Mouse (Mus musculus) neural tube, embryonic 12.5 days (tissue): Measurements from ENCODE around the gene Ppp2r2d. TPM values are rescaled to one million over a fixed set of nuclear protein-coding genes. Genes with fewer than 3 reads are reported as not detected.

Experiments used
- ATAC-seq: fragments of 200-750 bp; cut with Nextera tagmentation; 2 replicates; pipeline ENCODE4 v1.8.0; 2017; ENCODE audit warnings: low read depth, mild to moderate bottlenecking, moderate TSS enrichment, moderate library complexity; ENCODE audit not compliant: low FRiP score
- H3K27ac ChIP-seq: fragments of 300-500 bp; sonication (generic); 2 replicates; pipeline ENCODE4 v1.5.1; 2016
- H3K27me3 ChIP-seq: fragments of 300-500 bp; sonication (generic); replicated peaks from 2 replicates; pipeline ENCODE4 v1.6.1; 2016; ENCODE audit warnings: mild to moderate bottlenecking
- H3K36me3 ChIP-seq: fragments of 300-500 bp; sonication (generic); 2 replicates; pipeline ENCODE4 v1.6.1; 2016; ENCODE audit warnings: mild to moderate bottlenecking
- H3K4me1 ChIP-seq: fragments of 300-500 bp; sonication (generic); 2 replicates; pipeline ENCODE4 v1.6.1; 2016
- H3K4me2 ChIP-seq: fragments of 300-500 bp; sonication (generic); replicated peaks from 2 replicates; pipeline ENCODE4 v1.6.1; 2016; ENCODE audit warnings: mild to moderate bottlenecking
- H3K4me3 ChIP-seq: fragments of 300-500 bp; sonication (generic); 2 replicates; pipeline ENCODE4 v1.5.1; 2016
- H3K9ac ChIP-seq: fragments of 300-500 bp; sonication (generic); 2 replicates; pipeline ENCODE4 v1.6.1; 2016; ENCODE audit warnings: mild to moderate bottlenecking
- H3K9me3 ChIP-seq: fragments of 300-500 bp; sonication (generic); 2 replicates; pipeline ENCODE4 v1.6.1; 2016; ENCODE audit warnings: mild to moderate bottlenecking
- WGBS: fragments of 180-500 bp; shearing (Covaris S2); methylation state at CpG from one replicate; pipeline ENCODE4 v1.1.7; 2016; 5-methylcytosine and 5-hydroxymethylcytosine counted together
- polyA plus RNA-seq: library from polyadenylated mRNA; unstranded; fragments of >200 nt; fragmentation: Nextera tagmentation; extraction: Ambion mirVana; gene quantifications from 2 replicates; pipeline ENCODE4 v1.2.1, GENCODE M21; 2016

Gene Ppp2r2d
- polyA plus RNA-seq, 1 experiment from 2014 or later: 81.4 TPM

DNA sequence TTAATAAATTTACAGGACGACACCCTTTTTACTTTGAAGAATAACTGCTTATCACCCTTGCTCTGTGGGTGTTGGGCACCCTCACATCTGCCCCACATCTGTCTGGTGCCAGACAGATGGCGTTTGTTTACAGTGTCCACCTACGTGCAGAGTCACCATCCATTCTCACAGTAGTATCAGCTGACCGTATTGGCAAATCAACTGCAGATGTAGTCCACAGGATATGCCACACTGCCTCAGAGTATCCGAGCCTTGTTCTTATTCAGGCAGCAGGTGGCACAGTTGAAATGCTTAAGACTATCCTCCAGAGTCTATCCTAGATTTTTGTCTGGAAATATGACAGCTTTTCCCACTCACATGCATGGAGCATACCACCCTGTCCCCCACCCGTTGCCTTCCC, 21.4 kb downstream of the Ppp2r2d start:
- Histone ChIP-seq H3K9ac (no peak overlapping the region), H3K4me3 (no peak overlapping the region), H3K27me3 (no peaks in the 10 kb centered on the region), H3K9me3 (no peaks in the 10 kb centered on the region), H3K36me3 (peaks cover 27% of the 10 kb centered on the region), H3K4me2 (no peak overlapping the region), H3K4me1 (no peaks in the 10 kb centered on the region), H3K27ac (no peak overlapping the region)
- 73% methylated on average over 6 of the region's 6 CpGs for WGBS
- ATAC-seq: no peak

- WGBS: 92% methylated on average over 4 of the region's 4 CpGs
- H3K36me3 ChIP-seq: peaks cover 36% of the 10 kb centered on the region
- no peak for ATAC-seq
These were observed 22.4 kb downstream of the Ppp2r2d start for GRCm38 (mm10) chr7:138868316-138868715.

GRCm38 (mm10) chr7:138872956-138873355, 27.1 kb downstream of the Ppp2r2d start:
- H3K36me3 ChIP-seq: peaks cover 79% of the 10 kb centered on the region
- ATAC-seq: no peak

More at GRCm38 (mm10) chr7:138868316-138868715, 22.4 kb downstream of the Ppp2r2d start:
- H3K27ac ChIP-seq: no peak overlapping the region
- no peak overlapping the region for H3K9ac ChIP-seq
- H3K4me2 ChIP-seq: no peak overlapping the region
- H3K4me1 ChIP-seq: no peaks in the 10 kb centered on the region
- no peak overlapping the region for H3K4me3 ChIP-seq
- H3K27me3 ChIP-seq: no peaks in the 10 kb centered on the region
- H3K9me3 ChIP-seq: no peaks in the 10 kb centered on the region

GRCm38 (mm10) chr7:138875031-138875430, 29.2 kb downstream of the Ppp2r2d start:
- Histone ChIP-seq H3K4me3 (no peak overlapping the region), H3K9ac (no peak overlapping the region), H3K27me3 (no peaks in the 10 kb centered on the region), H3K27ac (no peak overlapping the region), H3K4me2 (no peak overlapping the region), H3K4me1 (no peaks in the 10 kb centered on the region), H3K36me3 (peaks cover 89% of the 10 kb centered on the region), H3K9me3 (no peaks in the 10 kb centered on the region)
- ATAC-seq: no peak
- 89% methylated on average over 3 of the region's 3 CpGs for WGBS

More at GRCm38 (mm10) chr7:138872956-138873355, 27.1 kb downstream of the Ppp2r2d start:
- Histone ChIP-seq H3K9ac (no peak overlapping the region), H3K9me3 (no peaks in the 10 kb centered on the region), H3K4me2 (no peak overlapping the region), H3K27ac (no peak overlapping the region), H3K4me3 (no peak overlapping the region), H3K4me1 (no peaks in the 10 kb centered on the region), H3K27me3 (no peaks in the 10 kb centered on the region)
- WGBS: 79% methylated on average over 3 of the region's 3 CpGs

GRCm38 (mm10) chr7:138883724-138884123, 37.8 kb downstream of the Ppp2r2d start:
- H3K27ac ChIP-seq: no peak overlapping the region
- H3K36me3 ChIP-seq: peaks cover 49% of the 10 kb centered on the region
- H3K27me3 ChIP-seq: no peaks in the 10 kb centered on the region
- no peaks in the 10 kb centered on the region for H3K4me1 ChIP-seq
- no peak overlapping the region for H3K4me3 ChIP-seq
- 93% methylated on average over 3 of the region's 3 CpGs for WGBS
- ATAC-seq: no peak
- no peak overlapping the region for H3K4me2 ChIP-seq
- no peak overlapping the region for H3K9ac ChIP-seq
- no peaks in the 10 kb centered on the region for H3K9me3 ChIP-seq

DNA sequence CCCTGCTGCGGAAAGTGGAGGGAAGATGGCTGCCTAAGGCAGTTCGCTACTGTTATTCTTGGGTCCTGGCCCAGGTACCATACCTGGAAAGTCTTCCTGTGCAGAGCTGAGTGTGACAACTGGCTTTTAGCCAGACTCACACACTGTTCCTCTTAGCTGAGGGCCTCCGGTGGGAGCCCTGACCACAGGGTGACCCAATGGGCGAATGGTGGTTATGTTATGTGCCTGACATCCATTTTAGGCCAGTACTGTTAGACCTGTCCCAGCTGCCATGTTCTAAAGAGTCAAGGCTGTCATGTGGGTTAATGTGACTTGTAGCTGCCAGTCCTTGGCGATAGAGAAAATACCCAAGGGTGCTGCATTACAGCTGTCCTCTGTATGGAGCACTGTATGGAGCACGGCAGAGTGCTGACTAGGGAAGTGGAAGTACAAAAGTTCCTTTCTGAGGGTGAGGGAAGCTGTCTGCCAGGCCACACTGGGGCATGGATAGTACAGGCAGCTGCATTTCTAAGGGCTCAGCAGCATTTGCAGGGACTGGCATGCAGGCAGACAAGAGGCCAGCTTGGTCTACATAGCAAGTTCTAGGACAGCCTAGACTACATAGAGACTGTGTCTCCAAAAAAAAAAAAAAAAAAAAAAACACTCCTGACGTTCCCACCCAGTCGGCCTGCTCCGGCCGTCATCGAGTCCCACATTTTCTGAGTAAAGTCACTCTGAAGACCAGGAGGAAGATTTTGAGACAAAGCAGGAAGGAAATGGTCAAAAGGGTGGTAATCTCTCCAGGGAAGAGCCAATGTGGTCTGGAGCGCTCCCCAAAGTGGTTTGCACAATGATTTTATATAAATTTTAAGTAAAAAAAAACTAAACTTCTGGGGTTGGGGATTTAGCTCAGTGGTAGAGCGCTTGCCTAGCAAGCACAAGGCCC, 39.7 kb downstream of the Ppp2r2d start:
- 95% methylated on average over 12 of the region's 13 CpGs for WGBS
- Histone ChIP-seq H3K36me3 (peaks cover 30% of the 10 kb centered on the region), H3K4me3 (no peak overlapping the region), H3K27me3 (no peaks in the 10 kb centered on the region), H3K4me2 (no peak overlapping the region), H3K9me3 (no peaks in the 10 kb centered on the region), H3K9ac (no peak overlapping the region), H3K27ac (no peak overlapping the region), H3K4me1 (no peaks in the 10 kb centered on the region)
- no peak for ATAC-seq

- Histone ChIP-seq H3K27ac (no peak overlapping the region), H3K36me3 (peaks cover 20% of the 10 kb centered on the region), H3K27me3 (no peaks in the 10 kb centered on the region), H3K9me3 (no peaks in the 10 kb centered on the region), H3K4me1 (no peaks in the 10 kb centered on the region), H3K9ac (no peak overlapping the region), H3K4me2 (no peak overlapping the region), H3K4me3 (no peak overlapping the region)
- ATAC-seq: no peak
- 83% methylated on average over 2 of the region's 2 CpGs for WGBS
These were observed 52.2 kb downstream of the Ppp2r2d start for GRCm38 (mm10) chr7:138898122-138898521.

DNA sequence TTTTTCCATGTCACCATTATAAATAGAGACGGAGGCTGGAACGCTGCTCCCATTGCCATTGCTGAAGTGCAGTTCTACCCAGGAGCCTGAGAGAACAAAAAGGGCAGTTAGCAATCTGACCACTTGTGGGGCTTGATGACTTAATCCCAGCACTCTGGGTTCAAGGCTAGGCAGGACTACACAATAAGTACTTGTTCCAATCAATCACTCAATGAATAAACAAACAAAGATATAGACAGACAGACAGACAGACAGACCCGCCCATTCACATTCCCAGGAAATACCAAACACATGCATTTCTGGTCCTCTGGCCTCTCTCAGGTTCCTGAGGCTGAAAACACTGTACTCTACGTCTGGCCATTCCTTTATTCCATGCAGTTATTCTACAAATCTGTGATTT, 52.9 kb downstream of the Ppp2r2d start:
- Histone ChIP-seq H3K4me2 (no peak overlapping the region), H3K9me3 (no peaks in the 10 kb centered on the region), H3K4me1 (no peaks in the 10 kb centered on the region), H3K27me3 (no peaks in the 10 kb centered on the region), H3K9ac (no peak overlapping the region), H3K27ac (no peak overlapping the region), H3K4me3 (no peak overlapping the region), H3K36me3 (peaks cover 15% of the 10 kb centered on the region)
- no peak for ATAC-seq
- 81% methylated on average over 4 of the region's 4 CpGs for WGBS

DNA sequence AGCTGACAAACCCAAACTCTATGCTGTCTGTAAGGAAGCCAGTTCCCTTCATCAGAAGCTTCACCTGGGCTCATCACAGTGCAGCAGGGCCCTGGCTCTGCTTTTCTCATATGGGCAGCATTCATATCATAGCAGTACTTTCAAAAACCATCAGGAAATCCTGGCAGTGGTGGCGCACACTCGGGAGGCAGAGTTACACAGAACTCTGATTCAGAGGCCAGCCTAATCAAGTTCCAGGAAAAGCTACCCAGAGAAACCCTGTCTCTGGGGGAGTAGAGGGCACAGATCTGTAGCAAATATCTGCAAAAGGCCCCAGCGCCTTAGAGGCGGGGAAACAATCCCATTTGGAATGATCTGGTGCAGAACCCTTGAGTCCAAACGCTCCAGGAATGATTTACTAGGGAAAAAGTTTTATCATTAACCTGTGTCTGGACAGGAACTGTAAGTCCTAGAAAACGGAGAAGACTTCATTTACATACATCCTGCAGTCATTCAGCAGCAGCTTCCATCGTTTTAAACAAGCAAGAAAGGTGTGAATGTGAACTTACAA, 58.1 kb downstream of the Ppp2r2d start:
- Histone ChIP-seq H3K27ac (no peak overlapping the region), H3K36me3 (no peaks in the 10 kb centered on the region), H3K4me3 (no peak overlapping the region), H3K9ac (no peak overlapping the region), H3K4me1 (peaks cover 15% of the 10 kb centered on the region), H3K9me3 (no peaks in the 10 kb centered on the region), H3K4me2 (no peak overlapping the region), H3K27me3 (no peaks in the 10 kb centered on the region)
- no peak for ATAC-seq
- 82% methylated on average over 7 of the region's 7 CpGs for WGBS

GRCm38 (mm10) chr7:138906441-138906840, 60.6 kb downstream of the Ppp2r2d start:
- no peaks in the 10 kb centered on the region for H3K9me3 ChIP-seq
- no peak overlapping the region for H3K4me3 ChIP-seq
- WGBS: 86% methylated on average over 1 of the region's 1 CpGs
- no peak overlapping the region for H3K27ac ChIP-seq
- H3K9ac ChIP-seq: no peak overlapping the region
- peaks cover 10% of the 10 kb centered on the region; the same call in 1 of the 2 replicates for H3K27me3 ChIP-seq
- H3K4me1 ChIP-seq: peaks cover 23% of the 10 kb centered on the region
- no peak for ATAC-seq
- peak overlapping the region; percentile 33 for H3K4me2 ChIP-seq
- no peaks in the 10 kb centered on the region for H3K36me3 ChIP-seq

DNA sequence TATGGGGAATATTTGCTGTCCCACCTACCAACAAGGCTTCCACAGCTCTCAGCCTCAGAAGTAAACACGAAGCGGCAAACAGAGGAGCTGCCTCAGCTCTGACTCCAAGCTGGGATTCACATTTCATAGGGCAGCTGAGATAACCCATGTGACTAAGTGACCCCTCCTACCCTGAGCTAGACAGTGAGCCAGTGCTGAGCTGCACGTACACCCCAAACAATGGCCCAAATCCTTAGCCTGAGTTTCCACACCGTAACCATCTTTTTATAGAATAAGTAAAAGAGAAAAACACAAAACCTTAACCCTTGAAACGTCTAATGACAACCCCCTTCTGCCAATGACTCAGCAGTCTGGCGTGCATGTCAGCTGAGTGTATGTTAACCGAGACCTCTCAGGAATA, 61.2 kb downstream of the Ppp2r2d start:
- Histone ChIP-seq H3K4me2 (peak overlapping the region; percentile 33), H3K4me1 (peaks cover 23% of the 10 kb centered on the region), H3K9me3 (no peaks in the 10 kb centered on the region), H3K27ac (no peak overlapping the region), H3K27me3 (peaks cover 10% of the 10 kb centered on the region; the same call in 1 of the 2 replicates), H3K36me3 (no peaks in the 10 kb centered on the region), H3K9ac (0 out of 2 replicates have a peak overlapping the region, but pooled peaks have one; percentile 9), H3K4me3 (no peak overlapping the region)
- WGBS: 16% methylated on average over 7 of the region's 7 CpGs
- no peak for ATAC-seq

- WGBS: 63% methylated on average over 5 of the region's 5 CpGs
- Histone ChIP-seq H3K27ac (no peak overlapping the region), H3K4me3 (peak overlapping the region; percentile 62; the same call in 1 of the 2 replicates), H3K9ac (no peak overlapping the region), H3K9me3 (no peaks in the 10 kb centered on the region), H3K4me1 (peaks cover 23% of the 10 kb centered on the region), H3K4me2 (peak overlapping the region; percentile 90), H3K27me3 (peaks cover 10% of the 10 kb centered on the region; the same call in 1 of the 2 replicates), H3K36me3 (no peaks in the 10 kb centered on the region)
- no peak for ATAC-seq
These were observed 62.1 kb downstream of the Ppp2r2d start for GRCm38 (mm10) chr7:138907976-138908375.
